Mouse (Mus musculus) embryonic facial prominence, embryonic 15.5 days (tissue): Measurements from ENCODE around the gene Syngr1. TPM values are rescaled to one million over a fixed set of nuclear protein-coding genes. Genes with fewer than 3 reads are reported as not detected.
A peak's percentile ranks its signal among the peaks of the same experiment; 100 is the strongest.

ENCODE experiments used
- ATAC-seq: fragments of 200-750 bp; cut with Nextera tagmentation; 2 replicates; pipeline ENCODE4 v1.8.0; 2017; ENCODE audit warnings: low read depth, moderate TSS enrichment; ENCODE audit not compliant: insufficient number of reproducible peaks, low FRiP score, low TSS enrichment
- H3K27ac ChIP-seq: fragments of 300-500 bp; sonication (generic); replicated peaks from 2 replicates; pipeline ENCODE4 v1.5.1; 2015; ENCODE audit warnings: mild to moderate bottlenecking, inconsistent platforms
- H3K27me3 ChIP-seq: fragments of 300-500 bp; sonication (generic); 2 replicates; pipeline ENCODE4 v1.6.1; 2015; ENCODE audit warnings: inconsistent platforms
- H3K36me3 ChIP-seq: fragments of 300-500 bp; sonication (generic); 2 replicates; pipeline ENCODE4 v1.6.1; 2015; ENCODE audit warnings: mild to moderate bottlenecking, inconsistent platforms
- H3K4me1 ChIP-seq: fragments of 300-500 bp; sonication (generic); 2 replicates; pipeline ENCODE4 v1.6.1; 2015; ENCODE audit warnings: inconsistent platforms
- H3K4me2 ChIP-seq: fragments of 300-500 bp; sonication (generic); replicated peaks from 2 replicates; pipeline ENCODE4 v1.6.1; 2015; ENCODE audit warnings: mild to moderate bottlenecking, inconsistent platforms
- H3K4me3 ChIP-seq: fragments of 300-500 bp; sonication (generic); replicated peaks from 2 replicates; pipeline ENCODE4 v1.5.1; 2015; ENCODE audit warnings: mild to moderate bottlenecking, inconsistent platforms
- H3K9ac ChIP-seq: fragments of 300-500 bp; sonication (generic); 2 replicates; pipeline ENCODE4 v1.6.1; 2015; ENCODE audit warnings: inconsistent platforms
- H3K9me3 ChIP-seq: fragments of 300-500 bp; sonication (generic); replicated peaks from 2 replicates; pipeline ENCODE4 v1.6.1; 2016; ENCODE audit warnings: inconsistent platforms
- WGBS: fragments of 180-500 bp; shearing (Covaris S2); methylation state at CpG from one replicate; pipeline ENCODE4 v1.1.7; 2015; 5-methylcytosine and 5-hydroxymethylcytosine counted together
- microRNA-seq: library from miRNA; unstranded; fragments of <30 nt; microRNA quantifications from one replicate; pipeline ENCODE4, GENCODE M21; 2016; ENCODE audit warnings: borderline number of aligned reads
- polyA plus RNA-seq: library from polyadenylated mRNA; unstranded; fragments of >200 nt; fragmentation: Nextera tagmentation; extraction: Ambion mirVana; gene quantifications from 2 replicates; pipeline ENCODE4 v1.2.1, GENCODE M21; 2015

Gene Syngr1
- polyA plus RNA-seq, 1 experiment from 2014 or later, result 13.7 TPM

- H3K27me3 ChIP-seq, result no peaks in the 10 kb centered on the region
- H3K4me1 ChIP-seq, result peaks cover 35% of the 10 kb centered on the region
- no peak overlapping the region for H3K4me2 ChIP-seq
- no peak overlapping the region for H3K9ac ChIP-seq
- no peaks in the 10 kb centered on the region for H3K9me3 ChIP-seq
- peaks cover 68% of the 10 kb centered on the region for H3K36me3 ChIP-seq
- no peak overlapping the region for H3K4me3 ChIP-seq
- WGBS, result 93% methylated on average over 4 of the region's 4 CpGs
- H3K27ac ChIP-seq, result no peak overlapping the region; the same call in 1 of the 2 replicates
- ATAC-seq, result no peak
Measured at GRCm38 (mm10) chr15:80160726-80161125, 69.6 kb downstream of the Syngr1 start.

GRCm38 (mm10) chr15:80161199-80161598 lies 70.1 kb downstream of the Syngr1 start:
- H3K4me2 ChIP-seq, result no peak overlapping the region
- H3K36me3 ChIP-seq, result peaks cover 64% of the 10 kb centered on the region
- no peak for ATAC-seq
- no peaks in the 10 kb centered on the region for H3K9me3 ChIP-seq
- no peak overlapping the region for H3K9ac ChIP-seq
- H3K4me1 ChIP-seq, result peaks cover 35% of the 10 kb centered on the region
- no peak overlapping the region for H3K4me3 ChIP-seq
- H3K27me3 ChIP-seq, result no peaks in the 10 kb centered on the region
- H3K27ac ChIP-seq, result no peak overlapping the region
- 89% methylated on average over 3 of the region's 3 CpGs for WGBS

- Histone ChIP-seq H3K9ac (no peak overlapping the region), H3K27me3 (no peaks in the 10 kb centered on the region), H3K27ac (no peak overlapping the region), H3K4me1 (peaks cover 35% of the 10 kb centered on the region), H3K4me3 (no peak overlapping the region), H3K4me2 (no peak overlapping the region), H3K36me3 (peaks cover 52% of the 10 kb centered on the region), H3K9me3 (no peaks in the 10 kb centered on the region)
- no peak for ATAC-seq
- 83% methylated on average over 4 of the region's 4 CpGs for WGBS
Measured at GRCm38 (mm10) chr15:80162401-80162964, 71.3 kb downstream of the Syngr1 start.

GRCm38 (mm10) chr15:80163274-80163673 lies 72.1 kb downstream of the Syngr1 start:
- 88% methylated on average over 11 of the region's 11 CpGs for WGBS
- H3K4me2 ChIP-seq, result no peak overlapping the region
- H3K4me1 ChIP-seq, result peaks cover 29% of the 10 kb centered on the region
- ATAC-seq, result no peak
- H3K36me3 ChIP-seq, result peaks cover 44% of the 10 kb centered on the region
- H3K9ac ChIP-seq, result no peak overlapping the region
- H3K27ac ChIP-seq, result no peak overlapping the region
- no peaks in the 10 kb centered on the region for H3K9me3 ChIP-seq
- H3K27me3 ChIP-seq, result no peaks in the 10 kb centered on the region
- no peak overlapping the region for H3K4me3 ChIP-seq

GRCm38 (mm10) chr15:80163716-80164115 lies 72.6 kb downstream of the Syngr1 start:
- H3K27me3 ChIP-seq, result no peaks in the 10 kb centered on the region
- no peak overlapping the region for H3K4me3 ChIP-seq
- H3K36me3 ChIP-seq, result peaks cover 42% of the 10 kb centered on the region
- WGBS, result 83% methylated on average over 4 of the region's 4 CpGs
- no peak for ATAC-seq
- peaks cover 24% of the 10 kb centered on the region for H3K4me1 ChIP-seq
- H3K4me2 ChIP-seq, result no peak overlapping the region
- H3K9me3 ChIP-seq, result no peaks in the 10 kb centered on the region
- no peak overlapping the region for H3K27ac ChIP-seq
- no peak overlapping the region for H3K9ac ChIP-seq

- Histone ChIP-seq H3K4me1 (peaks cover 8% of the 10 kb centered on the region; the same call in 1 of the 2 replicates), H3K36me3 (peaks cover 29% of the 10 kb centered on the region), H3K4me3 (no peak overlapping the region), H3K27me3 (no peaks in the 10 kb centered on the region), H3K27ac (no peak overlapping the region), H3K9me3 (no peaks in the 10 kb centered on the region), H3K4me2 (no peak overlapping the region), H3K9ac (no peak overlapping the region)
- no peak for ATAC-seq
- WGBS, result 43% methylated on average over 5 of the region's 5 CpGs
Measured at GRCm38 (mm10) chr15:80165396-80165795, 74.3 kb downstream of the Syngr1 start.

Small RNA genes lying within 50 kb of the gene (microRNA-seq; reads per million reads assigned to microRNA genes)
- 21.0 reads per million, percentile 37 among the genes with 10 or more reads in this experiment for gene Snord43

Other genes starting within 250 kb of the Syngr1 start
- gene Apobec3, start 199.7 kb upstream of the Syngr1 start, polyA plus RNA-seq, result 16.7 and 19.2 TPM in 2 replicates
- 3.1 and 4.6 TPM in 2 replicates for gene Cbx7, start 120.2 kb upstream of the Syngr1 start, polyA plus RNA-seq
- 5.2 and 5.7 TPM in 2 replicates for gene Pdgfb, start 76.4 kb upstream of the Syngr1 start, polyA plus RNA-seq
- 1,004 and 1,072 TPM in 2 replicates for gene Rpl3, start 534 bp downstream of the Syngr1 start, polyA plus RNA-seq
- 38.2 and 38.7 TPM in 2 replicates for gene Tab1, start 41.8 kb downstream of the Syngr1 start, polyA plus RNA-seq
- gene Mgat3, start 82.4 kb downstream of the Syngr1 start, polyA plus RNA-seq, result 4.6 and 5.5 TPM in 2 replicates
- gene Mief1, start 142.7 kb downstream of the Syngr1 start, polyA plus RNA-seq, result 26.4 and 27.8 TPM in 2 replicates
- not detected in 2 replicates for gene AC140267.1, start 144.5 kb downstream of the Syngr1 start, polyA plus RNA-seq
- 141 and 145 TPM in 2 replicates for gene Atf4, start 163.8 kb downstream of the Syngr1 start, polyA plus RNA-seq
- 53.5 and 54.6 TPM in 2 replicates for gene Rps19bp1, start 173.0 kb downstream of the Syngr1 start, polyA plus RNA-seq
- gene Cacna1i, start 195.9 kb downstream of the Syngr1 start, polyA plus RNA-seq, result 0.03 and 0.05 TPM in 2 replicates